Mouse (Mus musculus) heart, postnatal 0 days (tissue): ENCODE measurements around the gene Card14. TPM values are rescaled to one million over a fixed set of nuclear protein-coding genes. Genes with fewer than 3 reads are reported as not detected.
"Not testable (repeated sequence)": the region's sequence is repeated elsewhere in the genome, so short reads cannot be mapped to it uniquely, and the experiment has no call there.

Experiments
- ATAC-seq: fragments of 200-750 bp; cut with Nextera tagmentation; 2 replicates; pipeline ENCODE4 v1.8.0; 2017; ENCODE audit warnings: low read depth, moderate number of reproducible peaks, moderate library complexity; ENCODE audit not compliant: insufficient read depth
- DNase-seq: peaks from one replicate; pipeline ENCODE4 v3.0.0-alpha.2; 2016; ENCODE audit warnings: low spot score
- H3K27ac ChIP-seq: fragments of 300-500 bp; sonication (generic); 2 replicates; pipeline ENCODE4 v1.5.1; 2014; ENCODE audit warnings: low read depth, mild to moderate bottlenecking
- H3K27me3 ChIP-seq: fragments of 300-500 bp; sonication (generic); 2 replicates; pipeline ENCODE4 v1.6.1; 2014; ENCODE audit warnings: low read length, mixed read lengths; ENCODE audit not compliant: control insufficient read depth, insufficient read depth
- H3K36me3 ChIP-seq: fragments of 300-500 bp; sonication (generic); replicated peaks from 2 replicates; pipeline ENCODE4 v1.6.1; 2014; ENCODE audit warnings: low read length, mixed read lengths; ENCODE audit not compliant: control insufficient read depth, insufficient read depth
- H3K4me1 ChIP-seq: fragments of 300-500 bp; sonication (generic); 2 replicates; pipeline ENCODE4 v1.6.1; 2014; ENCODE audit warnings: antibody characterized with exemption; ENCODE audit not compliant: control insufficient read depth, insufficient read depth
- H3K4me2 ChIP-seq: fragments of 300-500 bp; sonication (generic); 2 replicates; pipeline ENCODE4 v1.6.1; 2014; ENCODE audit warnings: low read depth, mild to moderate bottlenecking, low read length, moderate library complexity
- H3K4me3 ChIP-seq: fragments of 300-500 bp; sonication (generic); 2 replicates; pipeline ENCODE4 v1.5.1; 2014; ENCODE audit warnings: low read depth, low read length
- H3K9ac ChIP-seq: fragments of 300-500 bp; sonication (generic); replicated peaks from 2 replicates; pipeline ENCODE4 v1.6.1; 2014; ENCODE audit warnings: low read depth, low read length, mixed read lengths
- H3K9me3 ChIP-seq: fragments of 300-500 bp; sonication (generic); replicated peaks from 2 replicates; pipeline ENCODE4 v1.6.1; 2016; ENCODE audit warnings: low read length; ENCODE audit not compliant: control insufficient read depth
- CTCF ChIP-seq: IDR thresholded peaks from 2 replicates; pipeline ENCODE4 v1.5.1; 2016; ENCODE audit warnings: antibody characterized with exemption, control low read depth, low read depth
- EP300 ChIP-seq: IDR thresholded peaks from 2 replicates; pipeline ENCODE4 v1.6.1; 2016; ENCODE audit warnings: antibody characterized with exemption, low read depth
- WGBS: fragments of 180-500 bp; shearing (Covaris S2); extraction: QIAGEN DNeasy Blood & Tissue Kit; methylation state at CpG from one replicate; pipeline ENCODE4 v1.1.7; 2014; 5-methylcytosine and 5-hydroxymethylcytosine counted together
- polyA plus RNA-seq: library from polyadenylated mRNA; unstranded; fragments of >200 nt; fragmentation: Nextera tagmentation; extraction: Ambion mirVana; gene quantifications from 2 replicates; pipeline ENCODE4 v1.2.1, GENCODE M21; 2015
- total RNA-seq: library from RNA; depleted of rRNA; stranded (reverse); fragments of >200 nt; gene quantifications from 2 replicates; pipeline ENCODE4 v1.2.3, GENCODE M21; 2014; ENCODE audit warnings: low replicate concordance

The Card14 gene
- total and polyA plus RNA-seq, 2 experiments from 2014 or later: 0.41 to 1.2 TPM

- H3K27me3 ChIP-seq: no peaks in the 10 kb centered on the region
- 0 out of 2 replicates have a peak, but pooled peaks cover 2% of the 10 kb centered on the region for H3K4me1 ChIP-seq
- no peak overlapping the region for H3K4me2 ChIP-seq
- TF ChIP-seq EP300 (no peak), CTCF (no peak)
- peaks cover 16% of the 10 kb centered on the region for H3K36me3 ChIP-seq
- DNase-seq (no peak), ATAC-seq (no peak)
- H3K9me3 ChIP-seq: no peaks in the 10 kb centered on the region
- WGBS: 70% methylated on average over 6 of the region's 6 CpGs
- H3K9ac ChIP-seq: no peak overlapping the region
- no peak overlapping the region for H3K27ac ChIP-seq
- no peak overlapping the region for H3K4me3 ChIP-seq
These were observed 74.8 kb downstream of the Card14 start for GRCm38 (mm10) chr11:119382338-119382850.

DNA sequence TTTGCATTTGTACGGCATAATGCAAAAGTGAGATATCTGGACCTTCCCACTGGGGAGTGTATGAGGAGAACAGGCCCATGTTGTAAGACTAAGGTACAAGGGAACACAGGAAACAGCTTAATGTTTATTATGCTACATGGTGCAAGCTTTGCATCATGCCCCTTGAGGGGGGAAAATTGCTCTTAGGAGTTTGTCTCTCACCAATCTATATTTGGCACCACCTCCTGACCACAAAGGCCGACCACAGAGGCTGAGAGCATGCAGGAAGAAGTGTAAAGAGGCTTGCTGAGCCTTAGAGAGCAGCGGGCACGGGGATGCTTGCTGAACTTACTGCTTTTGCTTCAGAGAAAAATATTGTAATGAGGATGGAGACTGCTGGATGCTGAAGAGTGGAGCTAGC lies 77.3 kb downstream of the Card14 start:
- Histone ChIP-seq H3K36me3 (peaks cover under 1% of the 10 kb centered on the region; the same call in 1 of the 2 replicates), H3K27ac (no peak overlapping the region), H3K4me1 (0 out of 2 replicates have a peak, but pooled peaks cover 15% of the 10 kb centered on the region), H3K27me3 (no peaks in the 10 kb centered on the region), H3K9me3 (no peaks in the 10 kb centered on the region), H3K4me3 (no peak overlapping the region), H3K9ac (no peak overlapping the region), H3K4me2 (no peak overlapping the region)
- DNase-seq (no peak), ATAC-seq (no peak)
- WGBS: 40% methylated on average over 4 of the region's 4 CpGs
- no peak for TF ChIP-seq CTCF
- no peak for TF ChIP-seq EP300

DNA sequence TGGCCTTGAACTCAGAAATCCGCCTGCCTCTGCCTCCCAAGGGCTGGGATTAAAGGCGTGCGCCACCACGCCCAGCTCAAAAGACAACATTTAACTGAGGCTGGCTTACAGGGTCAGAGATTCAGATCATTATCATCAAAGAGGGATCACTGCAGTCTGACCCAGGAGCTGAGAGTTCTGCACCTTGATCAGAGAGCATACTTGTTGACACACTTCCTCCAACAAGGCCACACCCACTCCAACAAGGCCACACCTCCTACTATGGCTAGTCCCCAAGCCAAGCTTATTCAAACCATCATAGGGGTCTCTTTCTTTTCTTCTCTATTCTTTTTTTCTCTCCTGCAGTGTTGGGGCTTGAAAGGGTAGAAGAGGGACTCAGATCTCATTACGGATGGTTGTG lies 78.7 kb downstream of the Card14 start:
- Histone ChIP-seq H3K4me2 (no peak overlapping the region), H3K4me3 (no peak overlapping the region), H3K9me3 (no peaks in the 10 kb centered on the region), H3K27ac (no peak overlapping the region), H3K36me3 (no peaks in the 10 kb centered on the region), H3K9ac (no peak overlapping the region), H3K4me1 (peaks cover 22% of the 10 kb centered on the region), H3K27me3 (no peaks in the 10 kb centered on the region)
- ATAC-seq: no peak
- WGBS: 97% methylated on average over 5 of the region's 5 CpGs
- DNase-seq: no peak
- TF ChIP-seq CTCF (no peak), EP300 (no peak)

DNA sequence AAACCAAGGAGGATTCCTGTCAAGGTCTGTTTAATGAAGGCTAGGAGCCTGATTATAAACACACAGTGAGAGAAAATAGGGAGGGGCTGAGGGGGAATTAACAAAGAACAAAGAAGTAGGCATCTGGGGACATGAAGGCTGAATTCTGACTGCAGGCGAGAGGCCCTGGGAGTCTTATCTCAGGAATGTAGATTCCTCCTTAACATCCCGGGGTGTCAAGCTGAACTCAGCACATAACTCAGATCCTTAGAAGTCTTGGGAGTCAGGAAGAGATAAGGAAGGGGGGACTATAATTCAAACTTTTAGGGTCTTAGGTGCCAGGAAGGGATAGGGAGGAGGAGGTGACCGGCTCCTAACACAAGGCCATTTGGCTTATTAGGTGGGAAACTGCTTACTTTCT lies 79.7 kb downstream of the Card14 start:
- not testable (repeated sequence) for ATAC-seq, H3K27me3 ChIP-seq, DNase-seq, H3K9ac ChIP-seq, H3K9me3 ChIP-seq, H3K4me3 ChIP-seq, H3K4me2 ChIP-seq, H3K36me3 ChIP-seq
- 6% methylated on average over 3 of the region's 3 CpGs for WGBS
- H3K27ac ChIP-seq: peak overlapping the region; percentile 49
- H3K4me1 ChIP-seq: peaks cover 32% of the 10 kb centered on the region

GRCm38 (mm10) chr11:119389851-119390270 lies 82.3 kb downstream of the Card14 start:
- H3K4me2 ChIP-seq: peak overlapping the region; percentile 77
- H3K36me3 ChIP-seq: no peaks in the 10 kb centered on the region
- H3K4me3 ChIP-seq: peak overlapping the region; percentile 59
- DNase-seq (peak; percentile 84), ATAC-seq (peak; percentile 80)
- H3K9me3 ChIP-seq: no peaks in the 10 kb centered on the region
- peaks cover 42% of the 10 kb centered on the region for H3K4me1 ChIP-seq
- H3K27ac ChIP-seq: peak overlapping the region; percentile 93
- WGBS: under 1% methylated on average over 34 of the region's 35 CpGs
- no peaks in the 10 kb centered on the region for H3K27me3 ChIP-seq
- H3K9ac ChIP-seq: peak overlapping the region; percentile 73
- TF ChIP-seq EP300 (peak; percentile 37), CTCF (peak; percentile 57)
